Mouse (Mus musculus): Measurements from ENCODE around the gene Gm3625. TPM values are rescaled to one million over a fixed set of nuclear protein-coding genes. Genes with fewer than 3 reads are reported as not detected.
"Not testable (repeated sequence)": the region's sequence is repeated elsewhere in the genome, so short reads cannot be mapped to it uniquely, and the experiment has no call there.

Gm3625 gene
- polyA plus RNA-seq, 1 experiment: not detected

GRCm38 (mm10) chr12:4556891-4557290 is 35.8 kb downstream of the Gm3625 start:
- DNase-seq (ENCODE audit: extremely low spot score in 1 of 2, low spot score in 1 of 2): no peak

DNA sequence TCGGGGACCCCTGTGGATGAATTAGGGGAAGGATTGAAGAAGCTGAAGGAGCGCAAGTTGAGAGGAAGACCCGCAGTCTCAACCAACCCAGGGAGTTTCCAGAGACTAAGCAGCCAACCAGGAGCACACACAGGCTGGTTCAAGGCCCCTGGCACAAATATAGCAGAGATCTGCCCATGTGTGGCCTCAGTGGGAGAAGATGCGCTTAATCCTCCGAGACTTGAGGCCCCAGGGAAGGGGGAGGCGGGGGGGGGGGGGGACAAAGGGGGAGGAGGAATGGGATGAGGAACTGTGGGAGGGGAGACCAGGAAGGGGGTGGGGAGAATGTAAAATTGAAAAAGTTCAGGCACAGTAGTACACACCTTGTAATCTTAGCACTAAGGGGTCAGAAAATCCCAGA is 37.3 kb downstream of the Gm3625 start:
- DNase-seq (ENCODE audit: extremely low spot score in 1 of 2, low spot score in 1 of 2): no peak

- DNase-seq (ENCODE audit: extremely low spot score in 1 of 2, low spot score in 1 of 2): not testable (repeated sequence)
Observed at GRCm38 (mm10) chr12:4553704-4554103, 39.0 kb downstream of the Gm3625 start.

DNA sequence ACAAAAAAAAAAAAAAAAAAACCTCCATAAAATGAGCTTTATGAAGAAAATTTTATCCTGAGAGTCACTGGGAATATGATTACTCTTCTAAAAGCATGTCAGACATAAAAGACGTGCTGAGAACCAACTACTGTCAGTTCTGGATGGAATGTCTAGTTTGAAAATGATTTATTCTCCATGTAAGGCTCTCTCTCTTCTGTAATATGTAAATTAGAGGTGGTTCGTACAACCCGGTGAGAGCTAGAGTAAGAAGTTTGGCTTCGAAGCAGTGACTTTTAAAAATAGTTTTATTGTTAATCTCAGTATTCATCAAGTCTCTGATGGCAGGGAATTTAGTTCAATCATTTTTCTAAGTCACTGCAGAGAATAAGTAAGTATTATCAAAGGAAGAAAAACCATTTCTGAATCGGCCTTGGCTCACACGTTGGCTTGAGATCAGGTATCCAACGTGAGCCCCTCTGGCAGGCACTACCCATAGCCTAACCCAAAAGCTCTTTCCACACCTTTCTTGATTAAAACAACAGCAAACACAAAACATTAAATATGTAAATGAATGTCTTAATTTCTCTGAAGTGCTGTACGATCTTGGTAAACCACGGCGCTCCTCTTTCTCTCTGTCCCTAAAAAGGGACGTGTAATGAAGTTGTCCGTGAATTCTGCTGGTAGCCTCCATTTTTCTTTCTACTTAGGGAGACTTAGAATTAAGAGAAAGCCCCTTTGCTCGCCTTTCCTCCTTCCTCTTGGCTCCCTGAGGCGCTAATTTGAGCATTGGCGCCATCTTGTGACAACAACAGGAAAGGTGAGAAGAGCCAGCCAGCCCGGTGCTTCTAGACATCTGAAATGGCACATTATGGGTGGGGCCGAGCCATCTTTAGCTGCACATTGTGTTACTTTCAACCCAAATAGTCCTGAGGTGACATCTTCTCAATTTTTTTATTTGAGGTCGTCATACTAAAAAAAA is 44.4 kb downstream of the Gm3625 start:
- DNase-seq (ENCODE audit: extremely low spot score in 1 of 2, low spot score in 1 of 2): peak; percentile 49 to 92

- no peak for DNase-seq (ENCODE audit: extremely low spot score in 1 of 2, low spot score in 1 of 2)
Observed at GRCm38 (mm10) chr12:4547557-4547956, 45.2 kb downstream of the Gm3625 start.

GRCm38 (mm10) chr12:4546491-4546890 is 46.2 kb downstream of the Gm3625 start:
- no peak for DNase-seq (ENCODE audit: extremely low spot score in 1 of 2, low spot score in 1 of 2)

GRCm38 (mm10) chr12:4545425-4545824 is 47.3 kb downstream of the Gm3625 start:
- DNase-seq (ENCODE audit: extremely low spot score in 1 of 2, low spot score in 1 of 2): no peak

DNA sequence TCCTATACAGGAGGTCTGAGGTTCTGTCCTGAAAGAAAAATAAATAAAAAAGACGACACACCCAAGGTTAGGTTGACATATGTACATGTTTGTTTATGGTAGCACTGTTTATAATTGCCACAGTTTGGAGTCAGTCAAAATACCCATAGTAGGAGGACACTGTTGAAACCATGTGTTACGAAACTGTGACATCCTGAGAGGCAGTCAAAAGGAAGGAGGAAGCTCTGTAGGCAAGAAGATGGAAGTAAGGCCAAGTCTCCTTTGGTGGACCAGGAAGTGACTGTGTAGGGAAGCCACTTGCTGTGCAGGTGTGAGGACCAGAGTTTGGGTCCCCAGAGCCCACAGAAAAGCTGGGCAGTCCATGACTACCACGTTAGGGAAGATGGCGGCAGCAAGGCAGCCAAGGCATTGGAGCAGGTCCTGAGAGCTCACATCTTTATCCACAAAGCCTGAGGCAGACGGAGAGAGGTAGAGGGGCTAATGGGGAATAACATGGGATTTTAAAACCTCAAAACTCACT is 48.3 kb downstream of the Gm3625 start:
- no peak for DNase-seq (ENCODE audit: extremely low spot score in 1 of 2, low spot score in 1 of 2)

Other genes with a start within 250 kb of the Gm3625 start
- gene Ncoa1, start 115.7 kb downstream of the Gm3625 start, polyA plus RNA-seq (2012; rRNA removed): 49.5 and 59.6 TPM in 2 replicates
- gene Itsn2, start 289 bp downstream of the Gm3625 start, polyA plus RNA-seq (2012; rRNA removed): 40.2 and 47.4 TPM in 2 replicates
- gene Fam228a, start 145.5 kb upstream of the Gm3625 start, polyA plus RNA-seq (2012; rRNA removed): 3.9 and 5.1 TPM in 2 replicates
- 12.0 and 14.4 TPM in 2 replicates for gene Pfn4, start 176.1 kb upstream of the Gm3625 start, polyA plus RNA-seq (2012; rRNA removed)
- 7.3 and 8.5 TPM in 2 replicates for gene Fam228b, start 176.3 kb upstream of the Gm3625 start, polyA plus RNA-seq (2012; rRNA removed)
- 94.2 and 94.4 TPM in 2 replicates for gene Sf3b6, start 224.6 kb upstream of the Gm3625 start, polyA plus RNA-seq (2012; rRNA removed)
- gene Fkbp1b, start 248.7 kb upstream of the Gm3625 start, polyA plus RNA-seq (2012; rRNA removed): 97.3 and 112 TPM in 2 replicates